Mouse (Mus musculus) cerebellum, postnatal 4 days (tissue): ENCODE measurements around the gene Lbx2.

Source experiments
- DNase-seq, 2 experiments: peaks; one replicate each; pipeline ENCODE4 v3.0.0; 2022; ENCODE audit warnings: low spot score in 2 of 2, mixed read lengths in 1 of 2

Lbx2 gene

GRCm38 (mm10) chr6:83108762-83109668 lies 22.8 kb downstream of the Lbx2 start, which contains the start of gene Mrpl53:
Mrpl53 (plus strand) TSS chr6:83109040.
- peak; percentile 75 to 84 for DNase-seq

DNA sequence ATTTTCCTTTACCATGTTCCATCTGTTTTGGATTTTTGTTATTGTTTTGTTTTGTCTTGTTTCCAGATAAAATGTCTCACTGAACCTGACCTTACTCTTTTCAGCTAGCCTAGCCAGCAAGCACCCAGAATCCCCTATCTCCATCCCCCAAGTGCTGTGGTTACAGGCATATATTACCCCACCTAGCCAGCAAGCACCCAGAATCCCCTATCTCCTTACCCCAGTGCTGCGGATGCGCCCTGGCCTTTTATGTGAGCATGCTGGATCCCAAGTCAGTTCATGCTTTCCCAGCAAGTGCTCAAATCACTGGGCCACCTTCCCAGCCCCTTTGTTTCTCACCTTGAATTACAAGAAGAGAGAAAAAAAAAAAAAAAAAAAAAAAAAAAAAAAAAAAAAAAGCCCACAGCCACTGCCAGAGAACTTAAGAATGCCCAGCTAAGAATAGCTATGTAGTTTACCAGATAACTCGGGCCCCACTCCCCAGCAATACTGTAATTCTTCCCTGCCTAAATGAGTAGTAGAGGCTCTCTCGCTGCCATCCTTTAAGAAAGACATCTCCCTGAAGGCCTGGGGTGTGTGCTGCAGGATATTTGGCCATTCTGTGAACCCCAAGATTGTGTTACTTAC lies 25.5 kb downstream of the Lbx2 start:
- no peak for DNase-seq

DNA sequence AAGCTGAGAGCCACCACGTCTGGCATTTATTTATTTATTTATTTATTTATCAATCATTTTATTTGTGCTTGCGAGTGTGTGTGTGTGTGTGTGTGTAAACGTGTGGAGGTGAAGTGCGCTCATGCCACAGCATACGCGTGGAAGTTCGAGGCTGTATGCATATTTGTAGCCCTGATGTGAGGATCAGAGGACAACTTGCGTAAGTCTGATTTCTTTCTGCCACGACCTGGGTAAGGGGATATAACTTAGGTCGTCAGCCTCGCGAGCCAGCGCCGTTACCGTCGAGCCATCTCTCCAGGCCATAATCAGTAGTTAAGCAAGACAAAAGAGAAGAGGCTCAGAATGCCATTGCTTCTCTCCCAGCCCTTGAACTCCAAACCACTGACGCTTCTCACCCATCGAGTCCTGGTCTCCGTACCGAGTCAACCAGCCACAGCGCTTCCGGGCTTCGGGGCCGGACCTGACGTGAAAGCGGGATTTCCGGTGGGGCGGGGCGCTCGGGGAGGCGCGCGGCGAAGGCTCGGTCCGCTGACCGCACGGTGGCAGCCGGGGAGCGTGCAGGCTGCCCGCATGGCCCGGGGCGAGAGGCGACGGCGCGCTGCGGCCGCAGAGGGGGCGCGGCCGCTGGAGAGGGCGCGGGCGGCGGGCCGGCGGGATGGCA lies 29.0 kb downstream of the Lbx2 start, which contains the start of gene Mogs:
Gene Mogs (plus strand): TSS at position 486 of the 661 bp plus-strand sequence.
- DNase-seq: peak; percentile 89 to 91

DNA sequence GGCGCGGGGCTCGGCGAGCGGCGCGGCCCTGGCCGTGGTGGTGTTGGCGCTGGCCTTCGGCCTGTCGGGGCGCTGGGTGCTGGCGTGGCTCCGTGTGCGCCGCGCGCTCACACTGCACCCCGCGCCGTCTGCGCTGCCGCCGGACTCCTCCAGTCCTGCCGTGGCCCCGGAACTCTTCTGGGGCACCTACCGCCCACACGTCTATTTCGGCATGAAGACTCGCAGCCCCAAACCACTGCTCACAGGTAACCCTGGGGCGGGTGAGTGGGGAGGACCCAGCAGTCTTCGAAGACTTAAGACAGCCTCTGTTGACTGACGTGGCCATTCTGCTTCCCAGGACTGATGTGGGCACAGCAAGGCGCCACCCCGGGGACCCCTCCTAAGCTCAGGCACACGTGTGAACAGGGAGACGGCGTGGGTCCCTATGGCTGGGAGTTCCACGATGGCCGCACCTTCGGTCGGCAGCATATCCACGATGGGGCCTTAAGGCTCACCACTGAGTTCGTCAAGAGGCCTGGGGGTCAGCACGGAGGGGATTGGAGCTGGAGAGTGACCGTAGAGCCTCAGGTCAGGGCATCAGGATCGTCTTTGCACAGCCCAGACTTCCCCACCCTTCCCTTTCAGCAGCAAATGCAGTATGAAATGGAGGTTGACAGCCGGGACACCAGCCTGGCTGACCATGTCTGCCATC lies 29.7 kb downstream of the Lbx2 start:
- no peak for DNase-seq

DNA sequence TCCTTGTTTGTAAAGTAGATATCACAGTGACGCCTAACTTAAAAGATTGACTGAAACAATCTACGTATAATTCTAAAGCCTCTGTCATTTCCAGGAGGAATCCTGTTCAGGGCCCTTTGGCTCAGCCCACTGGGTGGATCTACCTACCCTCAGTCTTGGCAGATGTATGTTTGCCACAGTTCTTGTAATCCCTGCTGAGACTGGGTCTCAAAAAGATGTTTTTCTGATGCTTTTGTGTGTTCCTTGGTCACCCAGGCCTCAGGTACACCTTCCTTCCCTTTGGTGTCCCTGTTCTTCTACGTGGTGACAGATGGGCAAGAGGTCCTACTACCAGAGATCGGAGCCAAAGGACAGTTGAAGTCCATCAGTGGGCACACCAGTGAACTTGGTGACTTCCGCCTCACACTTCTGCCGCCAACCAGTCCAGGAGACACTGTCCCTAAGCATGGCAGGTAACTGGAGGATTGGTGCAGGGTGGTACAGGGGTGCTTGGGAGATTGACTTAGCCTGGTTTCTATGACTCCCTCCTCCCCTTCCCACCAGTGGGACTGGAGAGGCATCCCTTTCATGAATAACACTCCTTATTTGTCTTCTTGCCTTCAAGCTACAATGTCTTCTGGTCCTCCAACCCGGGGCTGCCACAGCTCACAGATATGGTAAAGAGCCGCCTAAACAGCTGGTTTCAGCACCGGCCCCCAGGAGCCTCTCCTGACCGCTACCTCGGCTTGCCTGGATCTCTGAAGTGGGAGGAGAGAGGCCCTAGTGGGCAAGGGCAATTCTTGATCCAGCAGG lies 30.4 kb downstream of the Lbx2 start:
- no peak for DNase-seq

DNA sequence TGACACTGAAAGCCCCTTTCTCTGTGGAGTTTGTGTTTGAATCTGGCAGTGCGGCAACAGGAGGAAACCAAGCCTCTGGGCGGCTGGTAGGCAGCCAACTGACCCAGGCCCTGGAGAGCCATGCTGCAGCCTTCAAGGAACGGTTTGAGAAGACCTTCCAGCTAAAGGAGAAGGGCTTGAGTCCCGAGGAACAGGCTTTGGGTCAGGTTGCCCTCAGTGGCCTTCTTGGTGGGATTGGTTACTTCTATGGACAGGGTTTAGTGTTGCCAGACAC lies 30.9 kb downstream of the Lbx2 start:
- no peak for DNase-seq

DNA sequence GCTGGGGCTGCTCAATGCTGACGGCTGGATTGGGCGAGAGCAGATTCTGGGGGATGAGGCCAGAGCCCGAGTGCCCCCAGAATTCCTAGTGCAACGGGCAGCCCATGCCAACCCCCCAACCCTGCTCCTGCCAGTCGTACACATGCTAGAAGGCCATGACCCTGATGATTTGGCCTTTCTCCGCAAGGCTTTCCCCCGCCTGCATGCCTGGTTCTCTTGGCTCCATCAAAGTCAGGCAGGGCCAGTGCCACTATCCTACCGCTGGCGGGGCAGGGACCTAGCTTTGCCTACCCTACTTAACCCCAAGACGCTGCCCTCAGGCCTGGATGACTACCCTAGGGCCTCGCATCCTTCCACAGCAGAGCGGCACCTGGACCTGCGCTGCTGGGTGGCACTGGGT lies 31.4 kb downstream of the Lbx2 start:
- DNase-seq: no peak

GRCm38 (mm10) chr6:83118369-83118768 lies 32.2 kb downstream of the Lbx2 start:
- no peak for DNase-seq

DNA sequence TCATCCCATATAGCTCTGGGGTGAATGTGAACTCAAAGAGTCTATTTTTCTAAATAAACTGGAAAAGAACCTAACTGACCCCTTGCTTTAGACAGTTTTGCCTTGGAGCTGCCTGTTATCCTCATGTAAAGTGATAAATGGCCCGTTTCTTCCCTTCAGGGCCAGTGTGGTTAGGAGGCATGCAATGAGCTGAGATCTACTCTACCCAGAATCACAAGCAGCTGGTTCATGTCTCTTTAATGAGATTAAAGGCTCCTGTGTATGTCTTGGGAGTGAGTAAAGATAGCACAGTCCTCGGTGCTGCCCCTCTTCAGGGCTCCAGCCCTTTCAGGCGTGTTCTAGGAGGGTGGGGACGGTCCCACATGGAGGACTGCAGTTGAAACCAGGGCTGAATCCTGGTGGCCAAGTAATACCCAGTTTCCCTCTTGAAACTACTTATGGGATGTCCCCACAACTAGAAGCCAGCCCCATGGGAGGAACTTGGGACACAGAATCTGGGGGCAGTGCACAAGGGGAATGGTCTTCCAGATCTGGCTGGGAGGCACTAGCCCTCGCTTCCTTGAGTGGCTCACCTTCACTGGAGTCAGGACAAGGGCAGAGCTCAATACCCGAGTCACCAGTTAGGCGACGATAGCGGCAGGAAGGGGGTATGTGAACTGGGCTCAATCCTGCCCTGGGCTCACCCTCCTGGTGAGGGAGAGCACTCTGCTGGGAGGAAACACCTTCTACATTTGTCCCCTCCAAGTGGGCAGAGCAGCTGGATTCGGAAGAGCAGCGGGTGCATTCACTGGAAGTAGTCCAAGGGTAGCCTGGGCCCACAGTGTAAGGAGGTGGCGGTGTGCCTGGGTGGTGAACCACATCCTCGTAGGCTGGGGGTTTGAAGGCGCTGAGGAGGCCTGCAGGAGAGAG lies 32.9 kb downstream of the Lbx2 start:
- DNase-seq: no peak

- DNase-seq: no peak
These were observed 33.5 kb downstream of the Lbx2 start for GRCm38 (mm10) chr6:83119734-83120051.

DNA sequence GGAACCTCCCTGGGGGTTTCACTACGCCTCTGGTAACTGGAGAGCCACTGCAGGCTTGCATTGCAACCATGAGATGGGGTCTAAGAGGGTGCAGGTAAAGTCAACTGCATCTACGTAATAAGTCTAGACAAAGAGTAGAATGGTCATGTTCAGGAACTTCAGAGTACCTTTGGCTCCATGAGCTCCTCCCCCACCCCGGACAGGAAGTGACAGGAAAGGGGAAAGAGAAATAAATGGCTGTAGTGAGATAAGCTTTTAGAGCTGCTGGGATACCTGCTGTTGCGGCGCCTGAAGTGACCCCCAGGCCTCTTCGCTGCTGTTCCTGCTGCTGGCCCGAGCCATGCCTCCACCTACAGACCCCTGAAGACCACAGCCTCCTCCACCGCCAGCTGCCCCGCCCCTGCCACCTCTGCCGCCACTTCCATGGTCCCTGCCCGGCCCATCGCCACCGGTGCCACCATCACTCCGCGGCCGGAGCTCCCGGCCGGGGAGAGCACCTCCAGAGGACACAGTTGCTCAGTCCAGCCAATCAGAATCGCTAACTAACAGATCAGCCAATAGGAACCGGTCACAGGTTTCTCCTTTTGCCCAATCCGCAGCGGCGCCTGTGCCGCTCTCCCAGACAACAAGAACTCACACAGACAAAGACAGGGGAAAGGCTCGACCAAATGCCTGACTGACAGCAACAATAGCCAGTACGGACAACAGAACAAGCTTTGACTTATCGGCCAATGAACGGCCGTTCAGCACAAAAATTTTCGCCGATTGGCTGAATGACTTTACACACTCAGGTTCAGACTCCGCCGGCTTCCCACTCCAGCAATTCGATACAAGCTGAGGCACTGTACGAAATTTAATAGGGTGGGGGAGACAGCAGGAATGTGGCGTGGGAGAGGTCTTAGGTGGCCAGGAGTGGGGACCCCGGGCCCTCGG lies 35.0 kb downstream of the Lbx2 start, which contains the start of gene Wbp1:
Gene Wbp1 (minus strand): TSS at position 630 of the 933 bp plus-strand sequence.
- DNase-seq: peak; percentile 72 to 89

- DNase-seq: peak; percentile 36 to 50
These were observed 35.9 kb downstream of the Lbx2 start for GRCm38 (mm10) chr6:83121863-83122710.

DNA sequence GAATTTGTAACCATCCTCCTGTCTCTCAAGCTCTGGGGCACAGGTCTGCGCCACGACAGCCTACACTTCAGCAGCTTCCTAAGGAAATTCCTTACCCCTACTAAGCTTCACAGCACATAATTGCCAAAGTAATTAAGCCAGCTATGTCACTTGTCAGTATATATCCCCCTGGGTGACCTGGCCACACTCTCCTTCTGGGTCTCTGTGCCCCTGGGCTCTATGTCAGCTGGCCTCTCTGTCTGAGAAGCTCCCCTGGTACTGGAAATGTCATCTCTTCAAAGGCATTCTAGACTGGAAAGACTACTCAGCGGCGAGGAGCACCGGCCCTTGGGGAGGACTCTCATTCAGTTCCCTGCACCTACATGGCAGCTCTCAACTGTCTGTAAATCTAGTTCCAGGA lies 36.8 kb downstream of the Lbx2 start:
- no peak for DNase-seq

- DNase-seq: peak; percentile 64 to 87
These were observed 38.7 kb downstream of the Lbx2 start for GRCm38 (mm10) chr6:83124851-83125312.

- no peak for DNase-seq
These were observed 39.2 kb downstream of the Lbx2 start, which contains the start of gene Ino80b for GRCm38 (mm10) chr6:83125331-83125730. Ino80b (minus strand) TSS chr6:83125431.

DNA sequence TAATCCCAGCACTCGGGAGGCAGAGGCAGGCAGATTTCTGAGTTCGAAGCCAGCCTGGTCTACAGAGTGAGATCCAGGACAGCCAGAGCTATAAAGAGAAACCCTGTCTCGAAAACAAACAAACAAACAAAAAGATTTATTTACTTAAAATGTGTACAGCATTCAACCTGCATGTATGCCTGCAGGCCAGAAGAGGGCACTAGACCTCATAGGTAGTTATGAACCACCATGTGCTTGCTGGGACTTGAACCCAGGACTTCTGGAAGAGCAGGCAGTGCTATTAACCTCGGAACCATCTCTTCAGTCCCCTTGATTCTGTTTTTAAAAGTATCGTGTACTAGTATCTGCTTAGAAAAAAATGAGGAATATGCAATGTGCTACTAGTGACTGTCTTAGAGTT lies 41.3 kb downstream of the Lbx2 start:
- DNase-seq: no peak

DNA sequence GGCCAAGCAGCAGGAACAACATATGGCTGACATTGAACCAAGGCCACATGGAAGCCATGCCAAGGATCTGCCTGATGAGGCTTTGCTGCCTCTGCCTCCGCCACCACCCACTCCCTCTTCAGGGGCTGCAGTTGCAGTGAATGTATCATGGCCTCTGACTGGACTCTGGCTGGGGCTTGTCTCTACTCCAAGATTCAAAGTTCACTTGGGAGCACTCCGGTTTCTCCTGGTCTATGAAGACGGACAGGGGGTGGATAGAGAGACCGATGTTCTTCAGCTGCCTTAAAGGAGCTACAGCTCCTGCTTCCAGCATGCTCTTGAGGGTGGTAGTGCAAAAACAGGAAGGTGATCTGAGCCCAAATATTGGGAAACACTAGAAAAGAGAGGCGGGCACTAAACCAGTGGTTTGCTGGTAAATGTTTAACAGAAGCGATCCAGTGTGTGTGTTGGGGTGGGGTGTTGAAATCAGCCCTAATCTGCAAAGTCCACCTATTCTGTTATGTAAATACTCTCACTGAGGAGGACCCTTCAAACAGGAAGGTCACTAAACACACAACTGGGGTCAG lies 45.4 kb downstream of the Lbx2 start:
- DNase-seq: no peak
